Mouse (Mus musculus): ENCODE results near the gene Pik3ca. TPM values are rescaled to one million over a fixed set of nuclear protein-coding genes. Genes with fewer than 3 reads are reported as not detected.

The Pik3ca gene
- 115 TPM for polyA plus RNA-seq (2014; fragmentation: Illumina TruSeq; extraction: RNeasy Lipid Tissue Mini Kit (QIAGEN cat#74804))

GRCm38 (mm10) chr3:32397461-32398174 lies at the start of gene Pik3ca:
Pik3ca (plus strand) TSS chr3:32397671.

GRCm38 (mm10) chr3:32365546-32366245 lies 31.8 kb upstream of the Pik3ca start, which contains the start of gene Zmat3:
Zmat3 (minus strand) TSS chr3:32366014.

DNA sequence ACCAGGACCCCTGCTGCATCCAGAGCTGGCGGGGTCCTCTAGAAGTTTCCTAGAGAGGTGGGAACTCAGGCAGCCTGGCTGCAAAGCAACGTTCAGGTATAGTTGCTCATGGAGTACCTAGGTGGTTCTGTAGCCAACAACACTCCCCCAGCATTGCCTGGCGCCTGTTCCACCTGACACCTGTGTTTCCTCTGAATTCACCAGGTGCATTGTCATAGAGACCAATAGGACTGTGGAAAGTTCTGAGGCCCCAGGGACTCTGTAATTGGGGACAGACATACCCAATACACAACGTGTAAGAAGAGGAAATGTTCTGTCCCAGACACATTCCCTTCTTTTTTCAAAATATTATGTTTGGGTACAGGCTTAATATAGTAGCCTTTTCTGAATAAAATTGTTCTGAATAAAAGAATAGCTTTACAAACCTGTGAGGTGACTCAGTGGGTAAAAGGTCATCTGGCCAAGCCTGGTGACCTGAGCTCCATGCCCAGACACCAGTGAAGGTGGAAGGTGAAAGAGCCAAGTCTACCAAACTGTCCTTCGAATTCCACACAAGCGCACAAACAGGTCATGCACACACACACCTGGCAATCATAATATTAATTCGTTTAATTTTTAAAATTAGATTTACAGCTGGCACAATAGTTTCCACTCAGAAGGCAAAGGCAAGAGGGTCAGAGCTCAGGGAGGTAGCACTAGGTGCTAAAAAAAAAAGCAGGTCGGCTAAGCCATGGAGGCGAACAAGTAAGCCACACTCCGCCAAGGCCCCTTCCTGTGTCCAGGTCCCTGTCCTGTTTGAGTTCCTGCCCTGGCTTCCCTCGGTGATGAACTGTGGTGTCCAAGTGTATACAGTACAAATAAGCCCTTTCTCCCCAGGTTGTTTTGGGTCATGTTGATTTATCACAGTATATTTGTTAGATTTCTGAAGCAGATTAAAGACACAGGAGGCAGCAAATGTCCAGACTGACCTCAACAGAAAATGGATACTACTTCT lies 94.9 kb downstream of the Pik3ca start, which contains the start of gene Kcnmb3:
Gene Kcnmb3, minus strand, starts transcription at position 135 of the 994 bp plus-strand sequence.

GRCm38 (mm10) chr3:32509496-32510374 lies 112.3 kb downstream of the Pik3ca start, which contains the start of gene Zfp639:
Zfp639 (plus strand) TSS chr3:32510259.

Other genes with a start within 250 kb of the Pik3ca start
- 12.9 TPM for gene Zmat3, start 31.7 kb upstream of the Pik3ca start, polyA plus RNA-seq (2014; fragmentation: Illumina TruSeq; extraction: RNeasy Lipid Tissue Mini Kit (QIAGEN cat#74804))
- gene Kcnmb3, start 94.6 kb downstream of the Pik3ca start, polyA plus RNA-seq (2014; fragmentation: Illumina TruSeq; extraction: RNeasy Lipid Tissue Mini Kit (QIAGEN cat#74804)): 0.34 TPM
- 149 TPM for gene Zfp639, start 112.6 kb downstream of the Pik3ca start, polyA plus RNA-seq (2014; fragmentation: Illumina TruSeq; extraction: RNeasy Lipid Tissue Mini Kit (QIAGEN cat#74804))
- gene Mfn1, start 131.8 kb downstream of the Pik3ca start, polyA plus RNA-seq (2014; fragmentation: Illumina TruSeq; extraction: RNeasy Lipid Tissue Mini Kit (QIAGEN cat#74804)): 312 TPM
- 48.2 TPM for gene Gnb4, start 218.9 kb downstream of the Pik3ca start, polyA plus RNA-seq (2014; fragmentation: Illumina TruSeq; extraction: RNeasy Lipid Tissue Mini Kit (QIAGEN cat#74804))